Mouse (Mus musculus) liver, embryonic 14.5 days (tissue): ENCODE measurements around the gene Eipr1. TPM values are rescaled to one million over a fixed set of nuclear protein-coding genes. Genes with fewer than 3 reads are reported as not detected.

Experiments used
- ATAC-seq: fragments of 200-750 bp; cut with Nextera tagmentation; 2 replicates; pipeline ENCODE4 v1.8.0; 2017; ENCODE audit warnings: moderate number of reproducible peaks, mild to moderate bottlenecking, moderate library complexity; ENCODE audit not compliant: insufficient read depth
- DNase-seq, 3 experiments: peaks; one replicate each; pipeline ENCODE4 v3.0.0-alpha.2; 2012 to 2013; ENCODE audit warnings: low read depth in 3 of 3, low spot score in 3 of 3
- H3K27ac ChIP-seq: fragments of 300-500 bp; sonication (generic); 2 replicates; pipeline ENCODE4 v1.5.1; 2014; ENCODE audit warnings: moderate library complexity, mild to moderate bottlenecking, control low read depth, inconsistent platforms
- H3K27me3 ChIP-seq: fragments of 300-500 bp; sonication (generic); 2 replicates; pipeline ENCODE4 v1.6.1; 2014; ENCODE audit warnings: mild to moderate bottlenecking, low read length, moderate library complexity; ENCODE audit not compliant: control insufficient read depth, insufficient read depth
- H3K36me3 ChIP-seq: fragments of 300-500 bp; sonication (generic); replicated peaks from 2 replicates; pipeline ENCODE4 v1.6.1; 2014; ENCODE audit warnings: low read depth; ENCODE audit not compliant: control insufficient read depth, insufficient read depth
- H3K4me1 ChIP-seq, 2 experiments: fragments of 200-500 bp in 1 of 2; fragments of 300-500 bp in 1 of 2; sonication (generic) in 1 of 2; replicated peaks; 2 replicates each; pipeline ENCODE4 v1.6.1; 2012 to 2014; ENCODE audit warnings: antibody characterized with exemption in 1 of 2, inconsistent platforms in 1 of 2, low read length in 1 of 2; ENCODE audit not compliant: control insufficient read depth in 2 of 2, insufficient read depth in 2 of 2
- H3K4me2 ChIP-seq: fragments of 300-500 bp; sonication (generic); 2 replicates; pipeline ENCODE4 v1.6.1; 2014; ENCODE audit warnings: low read depth, mild to moderate bottlenecking, control low read depth, moderate library complexity
- H3K4me3 ChIP-seq, 2 experiments: fragments of 200-500 bp in 1 of 2; fragments of 300-500 bp in 1 of 2; sonication (generic) in 1 of 2; 2 replicates each; pipeline ENCODE4 v1.5.1; 2012 to 2014; ENCODE audit warnings: low read depth in 2 of 2, low read length in 2 of 2, mild to moderate bottlenecking in 2 of 2, control low read depth in 1 of 2, inconsistent platforms in 1 of 2, moderate library complexity in 1 of 2; ENCODE audit not compliant: insufficient read depth in 1 of 2
- H3K9ac ChIP-seq: fragments of 300-500 bp; sonication (generic); replicated peaks from 2 replicates; pipeline ENCODE4 v1.6.1; 2014; ENCODE audit warnings: mild to moderate bottlenecking, control low read depth, moderate library complexity
- H3K9me3 ChIP-seq: fragments of 300-500 bp; sonication (generic); 2 replicates; pipeline ENCODE4 v1.6.1; 2016; ENCODE audit warnings: low read length, mixed read lengths; ENCODE audit not compliant: control insufficient read depth
- CTCF ChIP-seq: IDR thresholded peaks from 2 replicates; pipeline ENCODE4 v1.5.1; 2016; ENCODE audit warnings: antibody characterized with exemption, low read depth, control low read depth
- EP300 ChIP-seq: IDR thresholded peaks from 2 replicates; pipeline ENCODE4 v1.6.1; 2016; ENCODE audit warnings: antibody characterized with exemption, low read depth
- WGBS: fragments of 180-500 bp; shearing (Covaris S2); extraction: QIAGEN DNeasy Blood & Tissue Kit; methylation state at CpG from one replicate; pipeline ENCODE4 v1.1.7; 2014; ENCODE audit not compliant: insufficient replicate concordance; 5-methylcytosine and 5-hydroxymethylcytosine counted together
- polyA plus RNA-seq, 2 experiments: library from polyadenylated mRNA; depleted of rRNA in 1 of 2; stranded (reverse) in 1 of 2; unstranded in 1 of 2; fragments of >200 nt; fragmentation: Nextera tagmentation in 1 of 2; extraction: Ambion mirVana in 1 of 2; gene quantifications; 2 replicates each; pipeline versions ENCODE4 v1.2.1 to v1.2.3; 2012 to 2014

Gene Eipr1
- polyA plus RNA-seq, 2 experiments = 15.2 to 29.4 TPM

GRCm38 (mm10) chr12:28816681-28817426 is 65.3 kb downstream of the Eipr1 start:
- no peaks in the 10 kb centered on the region for H3K4me1 ChIP-seq
- no peak overlapping the region for H3K9ac ChIP-seq
- WGBS = 67% methylated on average over 9 of the region's 9 CpGs
- ATAC-seq (no peak), DNase-seq (no peak)
- H3K4me3 ChIP-seq = no peak overlapping the region
- H3K27ac ChIP-seq = no peak overlapping the region
- H3K9me3 ChIP-seq = no peaks in the 10 kb centered on the region
- TF ChIP-seq EP300 = no peak
- no peak for TF ChIP-seq CTCF
- no peaks in the 10 kb centered on the region for H3K36me3 ChIP-seq
- no peak overlapping the region for H3K4me2 ChIP-seq
- H3K27me3 ChIP-seq = no peaks in the 10 kb centered on the region

GRCm38 (mm10) chr12:28817427-28817752 is 65.8 kb downstream of the Eipr1 start:
- DNase-seq (no peak), ATAC-seq (no peak)
- TF ChIP-seq EP300 (no peak), CTCF (no peak)
- H3K36me3 ChIP-seq = no peaks in the 10 kb centered on the region
- H3K4me2 ChIP-seq = no peak overlapping the region
- H3K4me3 ChIP-seq = no peak overlapping the region
- H3K9me3 ChIP-seq = no peaks in the 10 kb centered on the region
- 63% methylated on average over 5 of the region's 5 CpGs for WGBS
- no peaks in the 10 kb centered on the region for H3K27me3 ChIP-seq
- no peak overlapping the region for H3K27ac ChIP-seq
- H3K9ac ChIP-seq = no peak overlapping the region
- H3K4me1 ChIP-seq = no peaks in the 10 kb centered on the region

GRCm38 (mm10) chr12:28817891-28818290 is 66.3 kb downstream of the Eipr1 start:
- H3K9me3 ChIP-seq = no peaks in the 10 kb centered on the region
- no peak overlapping the region for H3K4me2 ChIP-seq
- DNase-seq (no peak), ATAC-seq (no peak)
- no peaks in the 10 kb centered on the region for H3K36me3 ChIP-seq
- 40% methylated on average over 3 of the region's 3 CpGs for WGBS
- H3K4me3 ChIP-seq = no peak overlapping the region
- H3K27ac ChIP-seq = no peak overlapping the region
- no peak for TF ChIP-seq CTCF
- no peak overlapping the region for H3K9ac ChIP-seq
- no peaks in the 10 kb centered on the region for H3K27me3 ChIP-seq
- H3K4me1 ChIP-seq = no peaks in the 10 kb centered on the region

GRCm38 (mm10) chr12:28823518-28823917 is 71.9 kb downstream of the Eipr1 start:
- no peak overlapping the region for H3K4me2 ChIP-seq
- no peak overlapping the region for H3K4me3 ChIP-seq
- no peaks in the 10 kb centered on the region for H3K4me1 ChIP-seq
- TF ChIP-seq EP300 (no peak), CTCF (no peak)
- H3K9me3 ChIP-seq = no peaks in the 10 kb centered on the region
- DNase-seq = no peak
- H3K9ac ChIP-seq = no peak overlapping the region
- no peaks in the 10 kb centered on the region for H3K27me3 ChIP-seq
- ATAC-seq = no peak
- 71% methylated on average over 7 of the region's 7 CpGs for WGBS
- no peaks in the 10 kb centered on the region for H3K36me3 ChIP-seq
- no peak overlapping the region for H3K27ac ChIP-seq

GRCm38 (mm10) chr12:28829502-28829901 is 77.9 kb downstream of the Eipr1 start:
- Histone ChIP-seq H3K27me3 (no peaks in the 10 kb centered on the region), H3K9me3 (no peaks in the 10 kb centered on the region), H3K27ac (no peak overlapping the region), H3K36me3 (no peaks in the 10 kb centered on the region), H3K9ac (no peak overlapping the region), H3K4me1 (no peaks in the 10 kb centered on the region), H3K4me2 (no peak overlapping the region), H3K4me3 (no peak overlapping the region)
- DNase-seq = no peak
- ATAC-seq = peak; percentile 60; the same call in 1 of the 2 replicates
- TF ChIP-seq EP300 (no peak), CTCF (peak; percentile 83)
- 49% methylated on average over 3 of the region's 3 CpGs for WGBS
